Mouse (Mus musculus): ENCODE data around the gene Zfpm1.

The Zfpm1 gene

GRCm38 (mm10) chr8:122345181-122346095, 63.5 kb downstream of the Zfpm1 start:
- DNase-seq (ENCODE audit: low spot score), result no peak

GRCm38 (mm10) chr8:122347811-122348552, 66.0 kb downstream of the Zfpm1 start:
- no peak for DNase-seq (ENCODE audit: low spot score)

- no peak for DNase-seq (ENCODE audit: low spot score)
Observed at GRCm38 (mm10) chr8:122349357-122350297, 67.7 kb downstream of the Zfpm1 start.

GRCm38 (mm10) chr8:122350309-122351089, 68.6 kb downstream of the Zfpm1 start:
- no peak for DNase-seq (ENCODE audit: low spot score)

- no peak for DNase-seq (ENCODE audit: low spot score)
Observed at GRCm38 (mm10) chr8:122354157-122354556, 72.2 kb downstream of the Zfpm1 start.

- DNase-seq (ENCODE audit: low spot score), result no peak
Observed at GRCm38 (mm10) chr8:122355642-122356606, 74.0 kb downstream of the Zfpm1 start.

- DNase-seq (ENCODE audit: low spot score), result no peak
Observed at GRCm38 (mm10) chr8:122357202-122357601, 75.3 kb downstream of the Zfpm1 start.

GRCm38 (mm10) chr8:122357641-122358040, 75.7 kb downstream of the Zfpm1 start:
- no peak for DNase-seq (ENCODE audit: low spot score)

- DNase-seq (ENCODE audit: low spot score), result no peak
Observed at GRCm38 (mm10) chr8:122359111-122359775, 77.3 kb downstream of the Zfpm1 start.

- DNase-seq (ENCODE audit: low spot score), result no peak
Observed at GRCm38 (mm10) chr8:122360696-122361416, 78.9 kb downstream of the Zfpm1 start, which contains the start of gene Trhr2. TSS of gene Trhr2 (minus strand) at chr8:122360746.

- no peak for DNase-seq (ENCODE audit: low spot score)
Observed at GRCm38 (mm10) chr8:122362271-122362670, 80.3 kb downstream of the Zfpm1 start.

- no peak for DNase-seq (ENCODE audit: low spot score)
Observed at GRCm38 (mm10) chr8:122362967-122363366, 81.0 kb downstream of the Zfpm1 start.

- no peak for DNase-seq (ENCODE audit: low spot score)
Observed at GRCm38 (mm10) chr8:122368494-122368893, 86.6 kb downstream of the Zfpm1 start.

- DNase-seq (ENCODE audit: low spot score), result peak; percentile 86
Observed at GRCm38 (mm10) chr8:122369665-122370064, 87.7 kb downstream of the Zfpm1 start.

- no peak for DNase-seq (ENCODE audit: low spot score)
Observed at GRCm38 (mm10) chr8:122371706-122372105, 89.8 kb downstream of the Zfpm1 start.

GRCm38 (mm10) chr8:122375320-122375719, 93.4 kb downstream of the Zfpm1 start:
- DNase-seq (ENCODE audit: low spot score), result no peak

- no peak for DNase-seq (ENCODE audit: low spot score)
Observed at GRCm38 (mm10) chr8:122375751-122376364, 93.9 kb downstream of the Zfpm1 start.
